Mouse (Mus musculus): Measurements from ENCODE around the gene Zfp846. TPM values are rescaled to one million over a fixed set of nuclear protein-coding genes. Genes with fewer than 3 reads are reported as not detected.
A peak's percentile ranks its signal among the peaks of the same experiment; 100 is the strongest.

Gene Zfp846
- 34.4 and 45.5 TPM in 2 replicates for polyA plus RNA-seq (2014; fragmentation: Nextera tagmentation; extraction: Ambion mirVana)

DNA sequence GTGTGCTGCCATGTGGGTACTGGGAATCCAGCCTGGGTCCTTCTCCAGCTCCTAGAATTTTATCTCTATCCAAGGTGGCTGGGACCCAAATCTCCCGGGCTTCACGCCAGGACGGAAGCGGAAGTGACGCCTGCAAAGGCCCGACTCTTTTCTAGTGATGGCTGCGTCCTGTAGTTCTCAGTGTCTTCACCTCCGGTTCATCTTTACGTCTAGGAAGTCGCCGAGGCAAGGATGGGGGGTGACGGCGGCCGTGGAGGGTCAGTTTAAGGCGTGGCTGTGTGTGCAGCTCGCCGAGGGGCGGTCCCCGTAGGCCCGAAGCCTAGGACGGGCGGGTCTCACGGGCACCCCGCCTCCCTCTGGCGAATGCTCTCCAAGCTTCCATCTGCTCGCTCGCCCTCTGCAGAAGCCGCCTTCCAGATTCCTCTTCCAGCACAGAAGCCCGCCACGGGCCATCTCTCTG lies at the start of gene Zfp846:
Gene Zfp846 (plus strand): TSS at position 117 of the 460 bp plus-strand sequence.
- Histone ChIP-seq H3K27me3 (replicated peaks; ENCODE audit: control insufficient read depth, insufficient read depth, low read length) (no peaks in the 10 kb centered on the region; the same call in 1 of the 2 replicates), H3K36me3 (ENCODE audit: control insufficient read depth, insufficient read depth, low read length) (no peaks in the 10 kb centered on the region), H3K4me1 (ENCODE audit: control insufficient read depth, insufficient read depth, low read length) (no peaks in the 10 kb centered on the region), H3K9ac (ENCODE audit: low read length) (peak within 1 kb of the TSS; percentile 67), H3K9me3 (replicated peaks; ENCODE audit: control insufficient read depth, low read length) (no peaks in the 10 kb centered on the region), H3K27ac (ENCODE audit: low read depth, low read length) (peak within 1 kb of the TSS; percentile 86), H3K4me2 (ENCODE audit: low read length) (peak within 1 kb of the TSS; percentile 63), H3K4me3 (ENCODE audit: low read depth, low read length) (peak within 1 kb of the TSS; percentile 44)
- ATAC-seq (peak; percentile 98), DNase-seq (ENCODE audit: low spot score) (peak; percentile 97)
- under 1% methylated on average over 30 of the region's 30 CpGs for WGBS

DNA sequence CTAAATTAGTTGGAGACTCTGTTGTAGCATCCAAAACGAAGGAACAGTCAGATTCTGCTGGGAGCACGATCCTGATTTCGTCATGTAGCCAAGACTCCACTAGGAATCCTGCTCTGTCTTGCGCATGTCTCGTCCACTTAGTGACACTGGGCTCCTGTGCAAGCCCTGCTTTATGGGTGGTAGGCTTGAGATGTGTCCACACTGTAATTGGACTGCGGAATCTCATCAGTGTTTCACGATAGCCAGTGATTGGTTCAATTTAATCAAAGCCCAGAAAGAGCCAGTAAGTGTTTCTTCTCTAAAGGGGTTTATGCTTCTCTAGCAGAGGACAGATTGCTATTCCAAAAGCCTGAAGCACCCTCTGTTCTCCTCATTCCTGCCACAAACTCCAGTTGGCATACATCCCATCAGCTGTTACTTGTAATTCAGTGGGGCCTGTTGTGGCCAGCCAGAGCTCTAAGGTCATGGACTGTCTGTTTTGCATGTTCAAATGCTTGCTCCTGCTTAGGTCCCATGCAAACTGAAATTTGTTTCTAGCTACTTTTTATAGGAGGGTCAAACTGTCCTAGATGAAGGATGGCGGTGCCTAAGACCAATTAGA lies 46.7 kb upstream of the Zfp846 start:
- Histone ChIP-seq H3K9ac (ENCODE audit: low read length) (no peak overlapping the region), H3K4me2 (ENCODE audit: low read length) (no peak overlapping the region), H3K4me3 (ENCODE audit: low read depth, low read length) (no peak overlapping the region), H3K36me3 (ENCODE audit: control insufficient read depth, insufficient read depth, low read length) (no peaks in the 10 kb centered on the region), H3K27ac (ENCODE audit: low read depth, low read length) (no peak overlapping the region), H3K9me3 (replicated peaks; ENCODE audit: control insufficient read depth, low read length) (no peaks in the 10 kb centered on the region), H3K27me3 (replicated peaks; ENCODE audit: control insufficient read depth, insufficient read depth, low read length) (no peaks in the 10 kb centered on the region), H3K4me1 (ENCODE audit: control insufficient read depth, insufficient read depth, low read length) (no peaks in the 10 kb centered on the region)
- no peak for ATAC-seq
- WGBS = 79% methylated on average over 8 of the region's 8 CpGs
- DNase-seq (ENCODE audit: low spot score) = no peak

DNA sequence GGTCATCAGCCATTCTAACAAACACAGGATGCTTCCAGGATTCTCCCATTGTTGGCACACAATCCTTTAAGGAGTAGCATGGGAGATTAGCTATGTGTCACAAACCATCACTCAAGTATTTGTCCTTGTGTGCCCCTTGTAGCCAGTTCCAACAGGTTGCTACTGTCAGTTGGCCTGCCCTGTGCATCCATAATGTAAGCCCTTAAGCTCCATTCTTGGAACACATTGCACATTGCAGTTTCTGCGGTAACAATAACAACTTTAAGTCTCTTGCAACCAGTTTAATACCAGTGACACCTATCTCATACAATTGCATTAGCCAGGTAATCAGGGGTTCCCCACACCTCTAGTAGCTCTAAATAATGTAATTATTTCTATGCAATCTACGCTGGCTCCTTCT lies 44.5 kb upstream of the Zfp846 start:
- Histone ChIP-seq H3K4me2 (ENCODE audit: low read length) (no peak overlapping the region), H3K4me3 (ENCODE audit: low read depth, low read length) (no peak overlapping the region), H3K36me3 (ENCODE audit: control insufficient read depth, insufficient read depth, low read length) (no peaks in the 10 kb centered on the region), H3K9ac (ENCODE audit: low read length) (no peak overlapping the region), H3K9me3 (replicated peaks; ENCODE audit: control insufficient read depth, low read length) (no peaks in the 10 kb centered on the region), H3K27ac (ENCODE audit: low read depth, low read length) (no peak overlapping the region), H3K4me1 (ENCODE audit: control insufficient read depth, insufficient read depth, low read length) (no peaks in the 10 kb centered on the region), H3K27me3 (replicated peaks; ENCODE audit: control insufficient read depth, insufficient read depth, low read length) (no peaks in the 10 kb centered on the region)
- 82% methylated on average over 2 of the region's 2 CpGs for WGBS
- DNase-seq (ENCODE audit: low spot score) (no peak), ATAC-seq (no peak)

DNA sequence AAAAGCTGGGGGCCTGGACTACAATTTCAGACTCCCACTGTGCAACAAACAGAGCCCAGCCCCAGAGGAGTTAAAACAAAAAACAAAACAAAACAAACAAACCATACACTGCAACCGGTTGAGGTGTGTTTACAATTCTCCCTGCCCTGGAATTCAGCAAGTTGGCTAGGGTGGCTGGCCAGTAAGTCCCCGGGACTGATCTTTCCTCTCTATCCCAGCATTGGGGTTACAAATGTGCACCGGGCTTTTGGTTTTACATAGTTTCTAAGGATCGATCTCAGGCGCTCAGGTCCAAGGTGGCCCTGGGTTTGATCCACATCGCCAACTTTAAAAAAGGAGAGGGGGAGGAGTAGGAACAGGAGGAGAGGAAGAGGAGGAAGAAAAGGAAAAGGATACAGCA lies 37.6 kb upstream of the Zfp846 start:
- no peak for ATAC-seq
- Histone ChIP-seq H3K4me1 (ENCODE audit: control insufficient read depth, insufficient read depth, low read length) (0 out of 2 replicates have a peak, but pooled peaks cover 3% of the 10 kb centered on the region), H3K27ac (ENCODE audit: low read depth, low read length) (no peak overlapping the region), H3K4me2 (ENCODE audit: low read length) (no peak overlapping the region), H3K36me3 (ENCODE audit: control insufficient read depth, insufficient read depth, low read length) (no peaks in the 10 kb centered on the region), H3K9me3 (replicated peaks; ENCODE audit: control insufficient read depth, low read length) (no peaks in the 10 kb centered on the region), H3K27me3 (replicated peaks; ENCODE audit: control insufficient read depth, insufficient read depth, low read length) (peaks cover 6% of the 10 kb centered on the region; the same call in 1 of the 2 replicates), H3K4me3 (ENCODE audit: low read depth, low read length) (no peak overlapping the region), H3K9ac (ENCODE audit: low read length) (no peak overlapping the region)
- no peak for DNase-seq (ENCODE audit: low spot score)
- 32% methylated on average over 6 of the region's 6 CpGs for WGBS

DNA sequence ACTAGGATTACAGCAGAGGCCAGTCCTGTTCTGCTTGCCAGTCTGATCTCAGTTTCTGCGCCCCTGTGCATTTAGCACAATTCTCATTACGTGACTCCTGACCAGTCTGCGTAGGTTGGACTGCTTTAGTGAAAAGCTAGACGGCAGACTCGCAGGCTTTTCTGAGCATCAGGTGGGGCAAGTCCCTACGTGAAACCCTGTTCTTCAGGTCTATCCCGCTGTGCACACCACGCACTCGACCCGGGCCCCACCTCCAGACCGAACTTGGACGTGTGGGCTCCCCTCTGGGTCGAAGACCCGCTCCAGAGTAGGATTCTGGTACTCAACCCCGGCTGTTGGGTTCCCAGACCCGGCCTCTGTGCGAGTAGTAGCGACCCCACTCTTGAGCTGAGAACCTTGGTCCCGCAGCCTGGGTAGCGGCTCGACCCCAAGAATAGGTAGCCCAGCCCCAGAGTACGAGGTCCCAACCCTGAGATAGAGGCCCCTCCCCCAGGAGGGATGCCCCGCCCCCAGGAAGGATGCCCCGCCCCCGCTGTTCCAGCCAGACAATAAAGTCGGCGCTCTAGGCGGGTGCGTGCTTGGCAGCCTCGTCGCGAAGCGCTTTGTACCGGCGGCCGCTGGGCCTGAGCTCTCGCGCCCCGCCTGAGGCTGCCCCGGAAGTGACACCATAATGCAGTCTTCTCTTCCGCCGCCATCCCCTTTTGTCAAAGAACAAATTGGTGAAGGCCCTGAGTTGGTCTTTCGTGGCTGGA lies 36.8 kb upstream of the Zfp846 start:
- DNase-seq (ENCODE audit: low spot score) = peak; percentile 90
- WGBS = 3% methylated on average over 43 of the region's 43 CpGs
- peak; percentile 97 for ATAC-seq
- Histone ChIP-seq H3K4me3 (ENCODE audit: low read depth, low read length) (peak overlapping the region; percentile 32), H3K9me3 (replicated peaks; ENCODE audit: control insufficient read depth, low read length) (no peaks in the 10 kb centered on the region), H3K36me3 (ENCODE audit: control insufficient read depth, insufficient read depth, low read length) (no peaks in the 10 kb centered on the region), H3K9ac (ENCODE audit: low read length) (peak overlapping the region; percentile 71), H3K4me2 (ENCODE audit: low read length) (peak overlapping the region; percentile 65), H3K4me1 (ENCODE audit: control insufficient read depth, insufficient read depth, low read length) (0 out of 2 replicates have a peak, but pooled peaks cover 3% of the 10 kb centered on the region), H3K27me3 (replicated peaks; ENCODE audit: control insufficient read depth, insufficient read depth, low read length) (peaks cover 6% of the 10 kb centered on the region; the same call in 1 of the 2 replicates), H3K27ac (ENCODE audit: low read depth, low read length) (peak overlapping the region; percentile 86)

DNA sequence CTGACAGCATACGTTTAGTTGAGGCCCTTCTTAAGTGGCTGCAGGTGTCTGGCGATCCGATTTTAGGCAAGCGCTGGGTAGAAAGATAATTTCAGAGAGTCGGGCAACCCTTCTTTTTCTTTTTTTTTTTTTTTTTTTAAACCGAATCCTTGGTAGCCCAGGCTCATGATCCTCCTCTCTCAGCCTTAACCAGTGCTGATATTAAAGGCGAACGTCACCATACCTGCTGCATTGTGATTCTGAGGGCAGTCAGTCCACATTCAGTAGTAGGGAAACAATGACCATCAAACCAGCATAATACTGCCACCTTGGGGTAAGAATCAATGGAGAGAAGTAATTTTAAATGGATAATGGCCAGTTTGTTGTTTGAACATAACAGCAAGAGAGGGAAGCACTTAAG lies 35.9 kb upstream of the Zfp846 start:
- Histone ChIP-seq H3K4me2 (ENCODE audit: low read length) (peak overlapping the region; percentile 65), H3K4me3 (ENCODE audit: low read depth, low read length) (peak overlapping the region; percentile 32), H3K9me3 (replicated peaks; ENCODE audit: control insufficient read depth, low read length) (no peaks in the 10 kb centered on the region), H3K9ac (ENCODE audit: low read length) (peak overlapping the region; percentile 71), H3K36me3 (ENCODE audit: control insufficient read depth, insufficient read depth, low read length) (no peaks in the 10 kb centered on the region), H3K27ac (ENCODE audit: low read depth, low read length) (peak overlapping the region; percentile 86), H3K4me1 (ENCODE audit: control insufficient read depth, insufficient read depth, low read length) (0 out of 2 replicates have a peak, but pooled peaks cover 3% of the 10 kb centered on the region), H3K27me3 (replicated peaks; ENCODE audit: control insufficient read depth, insufficient read depth, low read length) (peaks cover 6% of the 10 kb centered on the region; the same call in 1 of the 2 replicates)
- ATAC-seq (no peak), DNase-seq (ENCODE audit: low spot score) (peak; percentile 50)
- 25% methylated on average over 8 of the region's 8 CpGs for WGBS

DNA sequence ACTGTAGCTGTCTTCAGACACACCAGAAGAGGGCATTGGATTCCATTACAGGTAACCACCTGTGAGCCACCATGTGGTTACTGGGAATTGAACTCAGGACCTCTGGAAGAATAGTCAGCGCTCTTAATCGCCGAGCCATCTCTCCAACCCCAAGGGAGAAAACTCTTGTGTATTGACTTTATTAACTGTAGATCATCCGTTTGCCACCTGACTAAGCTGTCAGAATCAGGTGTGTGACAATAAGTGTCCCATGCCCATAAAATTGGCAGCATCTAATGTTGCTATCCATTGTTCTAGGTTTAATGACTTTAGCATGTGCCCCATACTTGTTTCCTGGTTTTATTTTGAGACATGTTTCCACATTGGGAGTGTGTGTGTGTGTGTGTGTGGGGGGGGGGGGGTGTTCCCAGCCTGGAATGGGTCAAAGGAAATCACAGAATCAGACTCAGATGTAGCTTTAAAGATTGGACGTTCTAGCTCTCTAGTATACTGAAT lies 29.3 kb upstream of the Zfp846 start:
- Histone ChIP-seq H3K27ac (ENCODE audit: low read depth, low read length) (no peak overlapping the region), H3K36me3 (ENCODE audit: control insufficient read depth, insufficient read depth, low read length) (no peaks in the 10 kb centered on the region), H3K4me3 (ENCODE audit: low read depth, low read length) (no peak overlapping the region), H3K9ac (ENCODE audit: low read length) (no peak overlapping the region), H3K4me1 (ENCODE audit: control insufficient read depth, insufficient read depth, low read length) (no peaks in the 10 kb centered on the region), H3K9me3 (replicated peaks; ENCODE audit: control insufficient read depth, low read length) (no peaks in the 10 kb centered on the region), H3K27me3 (replicated peaks; ENCODE audit: control insufficient read depth, insufficient read depth, low read length) (peaks cover 4% of the 10 kb centered on the region; the same call in 1 of the 2 replicates), H3K4me2 (ENCODE audit: low read length) (no peak overlapping the region)
- ATAC-seq (no peak), DNase-seq (ENCODE audit: low spot score) (no peak)
- 55% methylated on average over 5 of the region's 5 CpGs for WGBS

DNA sequence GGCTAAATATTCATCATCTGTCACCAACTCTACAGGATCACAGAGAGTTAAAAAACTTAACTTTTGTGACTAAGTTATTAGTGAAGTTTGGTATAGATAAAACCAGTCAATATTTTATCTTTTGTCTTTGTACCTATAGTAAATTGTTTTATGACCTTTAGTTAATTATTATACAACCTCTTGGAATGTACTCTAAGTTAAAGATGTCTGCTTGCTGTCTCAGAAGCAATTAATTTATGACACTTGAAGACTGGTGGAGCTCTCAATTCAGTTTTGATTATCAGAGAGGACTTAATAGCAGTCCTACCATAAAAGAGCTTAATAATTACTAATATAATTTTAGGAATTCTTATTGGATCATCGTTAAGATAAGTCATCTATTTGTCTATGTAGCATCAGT lies 28.4 kb upstream of the Zfp846 start:
- Histone ChIP-seq H3K27ac (ENCODE audit: low read depth, low read length) (no peak overlapping the region), H3K4me3 (ENCODE audit: low read depth, low read length) (no peak overlapping the region), H3K4me2 (ENCODE audit: low read length) (no peak overlapping the region), H3K36me3 (ENCODE audit: control insufficient read depth, insufficient read depth, low read length) (no peaks in the 10 kb centered on the region), H3K27me3 (replicated peaks; ENCODE audit: control insufficient read depth, insufficient read depth, low read length) (no peaks in the 10 kb centered on the region), H3K9ac (ENCODE audit: low read length) (no peak overlapping the region), H3K4me1 (ENCODE audit: control insufficient read depth, insufficient read depth, low read length) (no peaks in the 10 kb centered on the region), H3K9me3 (replicated peaks; ENCODE audit: control insufficient read depth, low read length) (no peaks in the 10 kb centered on the region)
- WGBS = 79% methylated on average over 1 of the region's 1 CpGs
- no peak for DNase-seq (ENCODE audit: low spot score)
- ATAC-seq = no peak

DNA sequence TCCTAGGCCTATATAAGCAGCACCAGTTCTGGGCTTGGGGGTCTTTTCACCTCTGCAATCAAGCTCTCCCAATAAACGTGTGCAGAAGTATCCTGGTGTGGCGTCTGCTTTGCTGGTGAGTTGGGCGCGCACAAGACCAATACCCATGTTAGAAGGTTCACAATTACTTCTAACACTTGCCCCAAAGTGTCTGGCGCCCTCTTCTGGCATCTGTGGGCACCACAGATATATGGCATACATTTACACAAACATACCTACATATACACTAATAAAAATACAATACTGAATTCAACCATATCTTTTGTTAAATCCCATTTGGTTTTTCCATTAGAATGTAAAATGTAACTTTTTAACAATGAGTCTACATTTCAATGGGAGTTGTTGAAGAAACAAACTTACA lies 18.9 kb upstream of the Zfp846 start:
- no peak for ATAC-seq
- DNase-seq (ENCODE audit: low spot score) = no peak

More for the DNA sequence above, 18.9 kb upstream of the Zfp846 start:
- no peak overlapping the region for H3K9ac ChIP-seq (ENCODE audit: low read length)
- no peak overlapping the region for H3K27ac ChIP-seq (ENCODE audit: low read depth, low read length)
- H3K9me3 ChIP-seq (replicated peaks; ENCODE audit: control insufficient read depth, low read length) = no peaks in the 10 kb centered on the region
- H3K27me3 ChIP-seq (replicated peaks; ENCODE audit: control insufficient read depth, insufficient read depth, low read length) = no peaks in the 10 kb centered on the region
- no peaks in the 10 kb centered on the region for H3K4me1 ChIP-seq (ENCODE audit: control insufficient read depth, insufficient read depth, low read length)
- H3K36me3 ChIP-seq (ENCODE audit: control insufficient read depth, insufficient read depth, low read length) = no peaks in the 10 kb centered on the region
- H3K4me3 ChIP-seq (ENCODE audit: low read depth, low read length) = no peak overlapping the region
- no peak overlapping the region for H3K4me2 ChIP-seq (ENCODE audit: low read length)
- WGBS = 84% methylated on average over 5 of the region's 5 CpGs

Measured in forebrain, embryonic 14.5 days (tissue).